Mouse (Mus musculus) layer of hippocampus, postnatal 25 days (tissue): ENCODE data around the gene Cryba4. TPM values are rescaled to one million over a fixed set of nuclear protein-coding genes. Genes with fewer than 3 reads are reported as not detected.
A peak's percentile ranks its signal among the peaks of the same experiment; 100 is the strongest.

Experiments used
- DNase-seq, 2 experiments: peaks; one replicate each; pipeline ENCODE4 v3.0.0; 2022; ENCODE audit warnings: mixed read lengths in 2 of 2, low spot score in 1 of 2; ENCODE audit errors: extremely low spot score in 1 of 2
- total RNA-seq, 2 experiments: library from RNA; stranded (reverse); gene quantifications; 2 replicates each; pipeline ENCODE4 v1.2.3; 2021

The Cryba4 gene
- total RNA-seq, 2 experiments from 2014 or later = 1.1 to 1.2 TPM

DNA sequence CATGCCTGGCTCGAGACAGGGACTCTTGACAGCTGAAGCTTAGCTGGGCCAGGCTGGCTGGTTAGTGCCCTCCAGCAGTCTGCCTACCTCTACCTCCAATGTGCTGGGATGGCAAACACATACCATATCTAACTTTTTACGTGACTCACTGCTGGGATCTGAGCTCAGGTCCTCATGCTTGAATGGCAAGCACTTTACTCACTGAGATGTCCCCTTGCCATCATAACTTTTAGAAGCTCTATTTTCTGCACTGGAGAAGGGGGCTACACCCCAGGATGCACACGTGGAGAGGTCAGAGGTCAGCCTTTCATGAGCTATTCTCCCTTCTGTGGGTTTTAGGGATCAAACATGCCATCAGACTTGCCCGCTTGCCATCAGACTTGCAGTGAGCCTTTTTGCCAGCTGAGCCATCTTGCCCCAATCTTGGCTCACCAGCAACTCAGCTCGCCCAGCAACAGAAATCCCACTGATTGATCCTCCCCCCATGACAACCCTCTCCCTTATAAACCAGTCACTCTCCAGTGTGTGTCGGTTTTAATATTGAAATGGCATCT, 39.5 kb downstream of the Cryba4 start:
- DNase-seq = no peak

DNA sequence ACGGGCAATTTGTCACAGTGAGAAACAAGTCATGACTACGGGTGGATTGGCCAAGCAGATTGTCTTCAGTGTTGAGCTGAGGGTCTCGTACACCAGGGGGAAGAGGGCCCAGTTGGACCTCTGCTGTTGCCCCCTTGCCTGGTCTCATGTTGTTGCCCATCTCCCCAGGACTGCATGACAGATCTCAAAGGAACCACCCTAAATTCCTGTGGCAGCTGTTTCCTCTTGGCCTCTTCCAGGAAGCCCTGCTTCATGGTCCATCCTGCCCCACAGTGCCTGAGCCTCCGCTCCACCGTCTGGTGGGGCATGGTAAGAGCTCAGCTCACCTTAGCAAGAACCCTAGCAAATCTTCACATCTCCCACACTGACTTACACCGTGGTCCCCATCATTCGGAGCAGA, 40.4 kb downstream of the Cryba4 start:
- no peak for DNase-seq

DNA sequence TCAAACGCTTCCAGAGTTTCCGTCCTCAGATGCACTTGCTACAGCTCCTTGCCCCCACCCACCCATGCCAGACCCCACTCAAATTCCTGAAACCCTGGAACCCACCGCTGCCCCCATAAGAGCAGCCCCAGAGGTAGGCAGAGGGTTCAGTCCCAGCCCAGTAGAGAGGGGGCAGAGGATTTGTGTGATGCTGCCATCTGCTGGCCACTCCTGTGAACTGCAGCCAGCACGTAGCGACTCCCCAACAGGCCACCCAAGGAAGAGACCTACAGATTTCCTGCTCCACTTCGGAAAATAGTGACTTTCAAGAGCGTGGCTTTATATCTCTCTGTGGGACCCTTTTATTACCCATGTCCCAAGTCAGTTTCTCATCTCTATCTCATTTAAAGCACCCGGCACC, 42.2 kb downstream of the Cryba4 start:
- DNase-seq = peak; percentile 65 to 74

DNA sequence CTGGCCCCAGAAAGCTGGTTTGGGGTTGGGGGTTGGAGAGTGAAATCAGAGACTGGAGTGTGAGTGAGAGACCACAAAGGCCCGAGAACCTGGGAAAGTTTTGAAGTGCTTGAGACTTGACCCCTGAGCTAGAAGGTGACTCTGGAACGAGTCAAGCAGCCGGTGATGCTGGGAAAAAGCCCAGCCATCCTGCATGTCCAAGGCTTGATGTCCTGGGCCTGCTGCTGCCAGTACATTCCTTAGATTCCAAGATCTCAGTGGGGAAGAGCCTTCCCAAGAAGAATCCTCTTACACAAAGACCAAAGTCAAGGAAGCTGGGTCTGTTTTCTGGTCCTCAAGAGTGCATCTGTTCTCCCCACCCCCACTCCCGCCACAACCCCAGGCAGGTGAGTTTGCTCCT, 44.0 kb downstream of the Cryba4 start:
- no peak for DNase-seq

DNA sequence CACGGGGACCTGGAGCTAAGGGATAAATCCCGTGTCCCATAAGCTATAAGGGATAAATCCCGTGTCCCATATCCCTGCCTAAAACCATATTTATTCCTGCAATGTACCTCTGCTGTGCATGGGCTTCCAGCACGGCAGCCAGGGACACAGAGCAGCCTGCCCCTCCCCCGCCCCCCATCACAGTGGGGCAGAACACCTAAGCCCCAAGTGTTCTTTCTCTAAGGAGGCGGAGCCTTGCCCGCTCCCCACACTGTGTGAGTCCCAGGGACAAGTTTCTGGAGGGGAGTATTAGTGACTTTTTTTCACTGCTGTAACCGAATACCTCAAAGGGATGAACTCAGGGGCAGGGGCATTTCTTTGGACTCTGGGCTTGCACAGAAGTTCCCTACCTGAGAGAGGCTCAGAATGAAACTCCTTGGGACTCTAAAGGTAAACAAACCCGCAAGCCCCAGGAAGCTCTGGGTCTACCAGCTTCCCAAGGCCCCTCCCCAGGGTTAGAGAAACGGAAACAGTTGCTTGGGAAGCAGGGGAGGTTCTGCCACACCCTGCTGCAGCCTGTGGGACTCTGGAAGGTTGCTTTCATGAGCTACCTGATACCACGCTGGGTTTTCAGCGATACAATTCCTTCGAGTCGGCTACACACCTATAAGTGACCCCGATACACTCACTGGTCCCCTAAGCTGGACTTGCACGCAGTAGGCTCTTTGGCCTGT, 45.6 kb downstream of the Cryba4 start:
- no peak for DNase-seq

DNA sequence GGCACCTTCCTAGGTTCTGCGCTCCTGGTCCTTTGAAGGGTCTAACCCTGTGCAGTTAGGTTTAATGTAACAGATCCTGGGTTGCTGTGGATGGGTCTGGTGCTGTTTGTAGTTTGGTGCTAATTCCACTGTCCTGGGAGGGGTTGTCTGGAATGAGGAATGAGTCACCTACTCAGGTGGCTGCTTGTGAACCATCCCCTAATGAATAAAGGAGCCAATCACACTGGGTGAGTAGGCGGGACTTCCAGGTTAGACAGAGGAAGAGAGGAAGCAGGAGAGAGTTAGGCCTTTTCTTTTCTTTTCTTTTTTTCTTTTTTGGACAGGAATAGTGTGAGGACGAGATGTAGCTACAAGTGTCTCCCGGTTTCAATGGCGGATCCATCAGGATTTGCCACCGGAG, 52.7 kb downstream of the Cryba4 start:
- no peak for DNase-seq

Other genes with a start within 250 kb of the Cryba4 start
- gene Crybb1, start 3.3 kb upstream of the Cryba4 start, total RNA-seq = 1 to 10 TPM; 7.4 to 7.9 TPM
- gene Tpst2, start 24.2 kb upstream of the Cryba4 start, total RNA-seq = 10 to 100 TPM; 45.9 to 46.2 TPM
- 10 to 100 TPM; 35.3 to 40.1 TPM for gene Tfip11, start 73.8 kb upstream of the Cryba4 start, total RNA-seq
- gene Srrd, start 90.5 kb upstream of the Cryba4 start, total RNA-seq = 10 to 100 TPM; 22.6 to 25.9 TPM
- gene Hps4, start 90.6 kb upstream of the Cryba4 start, total RNA-seq = 10 to 100 TPM; 30.3 to 40.8 TPM
- gene Gm6583, start 103.5 kb upstream of the Cryba4 start, total RNA-seq = not detected
- 100 to 1,000 TPM; 211 to 216 TPM for gene Asphd2, start 142.3 kb upstream of the Cryba4 start, total RNA-seq
- gene Gm6588, start 196.9 kb upstream of the Cryba4 start, total RNA-seq = not detected